8 mouse cellular contexts compared by ENCODE assay signal in the genomic region with DNA sequence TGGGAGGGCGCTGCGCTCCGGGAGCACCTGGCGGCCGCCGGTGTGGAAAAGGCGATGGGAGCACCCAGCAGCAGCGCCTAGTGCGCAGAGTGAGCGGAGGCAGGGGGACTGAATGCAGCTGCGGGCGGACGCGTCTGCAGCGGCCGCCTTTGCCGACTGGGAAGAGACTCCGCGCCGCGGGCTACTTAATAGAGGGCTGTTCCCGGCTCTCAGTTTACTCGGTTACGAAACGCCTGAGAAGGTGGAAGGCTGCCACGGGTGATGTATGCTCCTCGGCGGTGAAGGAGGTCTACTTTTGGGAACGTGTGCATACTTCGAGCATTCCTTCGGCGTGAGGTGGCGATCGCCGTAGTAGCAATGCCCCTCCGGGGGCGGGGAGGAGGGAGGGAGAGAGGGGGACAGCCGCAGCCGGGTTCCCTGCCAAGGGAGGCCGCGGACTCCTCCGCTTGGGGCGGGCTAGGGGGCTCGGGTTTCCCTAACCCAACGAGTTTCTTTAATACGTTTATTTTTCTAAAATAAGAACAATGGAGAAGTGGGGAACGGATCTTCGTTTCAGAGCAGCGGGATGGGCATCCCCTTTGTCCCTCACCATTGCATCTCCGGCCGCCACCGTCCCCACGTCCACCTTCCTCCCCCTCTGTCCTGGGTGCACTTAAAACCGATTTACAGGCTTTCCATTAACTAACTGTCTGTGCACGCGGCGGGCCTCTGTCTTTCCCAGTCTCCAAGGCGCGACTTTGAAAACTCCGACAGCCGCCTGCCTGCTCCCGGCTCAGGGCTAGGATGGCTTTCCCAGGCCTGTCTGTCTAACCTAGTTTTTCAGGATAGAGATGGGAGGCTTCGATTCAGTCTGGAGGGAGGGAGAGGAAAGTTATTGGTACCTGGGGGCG. TPM values are rescaled to one million over a fixed set of nuclear protein-coding genes. Genes with fewer than 3 reads are reported as not detected.
DNase-seq lines count a peak whose midpoint lies in the region; ATAC-seq and TF ChIP-seq lines count a peak whose summit lies in the region.

A gene (minus strand): TSS at position 351 of the 890 bp plus-strand sequence.

- peak; percentile 85 for ATAC-seq in embryonic facial prominence, embryonic 15.5 days (ENCODE audit: insufficient number of reproducible peaks, low FRiP score, low TSS enrichment, low read depth)

- H3K36me3 ChIP-seq in embryonic facial prominence, embryonic 15.5 days: no peaks in the 10 kb centered on the region
- H3K36me3 ChIP-seq in heart, embryonic 10.5 days: no peaks in the 10 kb centered on the region
- H3K36me3 ChIP-seq in thymus, adult 2 months (ENCODE audit: control insufficient read depth, insufficient read depth, low read length): no peaks in the 10 kb centered on the region

- H3K9ac ChIP-seq in embryonic facial prominence, embryonic 15.5 days: peak within 1 kb of the TSS; percentile 50

- H3K9me3 ChIP-seq in embryonic facial prominence, embryonic 15.5 days (replicated peaks): no peaks in the 10 kb centered on the region
- H3K9me3 ChIP-seq in heart, embryonic 10.5 days: peaks cover 4% of the 10 kb centered on the region; the same call in 1 of the 2 replicates

- TF ChIP-seq CTCF in thymus, adult 2 months (IDR thresholded peaks at IDR 0.05; ENCODE audit: borderline replicate concordance, control insufficient read depth, extremely low read depth, insufficient read depth, low read length, poor library complexity): no peak

- peak; percentile 7 for DNase-seq in thymus, postnatal 14 days
- no peak for DNase-seq in thymus, postnatal 25 days
- DNase-seq in heart, embryonic 10.5 days (ENCODE audit: low spot score): peak; percentile 82
- peak; percentile 73 for DNase-seq in kidney, postnatal 10 days
- peak; percentile 88 for DNase-seq in lung, postnatal 25 days (ENCODE audit: low spot score)
- peak; percentile 68 for DNase-seq in skeletal muscle tissue, adult 2 months (ENCODE audit: low read depth, low spot score)
- no peak for DNase-seq in thymus, adult 2 months

- H3K4me2 ChIP-seq in embryonic facial prominence, embryonic 15.5 days (replicated peaks): peak within 1 kb of the TSS; percentile 79

- TF ChIP-seq POLR2A in thymus, adult 2 months (IDR thresholded peaks at IDR 0.05; ENCODE audit: control insufficient read depth, extremely low read depth, insufficient read depth, low read length, poor library complexity): no peak

- WGBS in embryonic facial prominence, embryonic 15.5 days: under 1% methylated on average over 64 of the region's 64 CpGs
- under 1% methylated on average over 64 of the region's 64 CpGs for WGBS in heart, embryonic 10.5 days
- 3% methylated on average over 64 of the region's 64 CpGs for WGBS in thymus, adult 2 months

- H3K27me3 ChIP-seq in embryonic facial prominence, embryonic 15.5 days: peaks cover 10% of the 10 kb centered on the region; the same call in 1 of the 2 replicates
- peaks cover 39% of the 10 kb centered on the region for H3K27me3 ChIP-seq in heart, embryonic 10.5 days (ENCODE audit: insufficient read depth, poor library complexity, severe bottlenecking)
- peaks cover 9% of the 10 kb centered on the region; the same call in 1 of the 2 replicates for H3K27me3 ChIP-seq in thymus, adult 2 months (ENCODE audit: control insufficient read depth, insufficient read depth, low read length)

- peak within 1 kb of the TSS; percentile 86 for H3K27ac ChIP-seq in embryonic facial prominence, embryonic 15.5 days (replicated peaks)
- peak within 1 kb of the TSS; percentile 86 for H3K27ac ChIP-seq in heart, embryonic 10.5 days
- H3K27ac ChIP-seq in thymus, adult 2 months (ENCODE audit: control insufficient read depth, insufficient read depth, low read length): no peak within 1 kb of the TSS

- peak within 1 kb of the TSS; percentile 56 for H3K4me3 ChIP-seq in embryonic facial prominence, embryonic 15.5 days (replicated peaks)
- peak within 1 kb of the TSS; percentile 75 for H3K4me3 ChIP-seq in heart, embryonic 10.5 days
- H3K4me3 ChIP-seq in thymus, adult 2 months (ENCODE audit: control insufficient read depth, insufficient read depth, low read length): no peak within 1 kb of the TSS

- H3K4me1 ChIP-seq in embryonic facial prominence, embryonic 15.5 days: peaks cover 50% of the 10 kb centered on the region
- peaks cover 49% of the 10 kb centered on the region for H3K4me1 ChIP-seq in heart, embryonic 10.5 days
- H3K4me1 ChIP-seq in thymus, adult 2 months (replicated peaks; ENCODE audit: control insufficient read depth, insufficient read depth, low read length): no peaks in the 10 kb centered on the region

RNA-seq across cellular contexts. Expression of the gene that starts here (rescaled TPM):
- 132 and 136 TPM in 2 replicates for polyA plus RNA-seq in embryonic facial prominence, embryonic 15.5 days (2015; fragmentation: Nextera tagmentation; extraction: Ambion mirVana)
- polyA plus RNA-seq in heart, embryonic 10.5 days (2016; fragmentation: Nextera tagmentation; extraction: Ambion mirVana): 8.3 and 11.1 TPM in 2 replicates
- 6.3 and 6.9 TPM in 2 replicates for polyA plus RNA-seq in thymus, adult 2 months (2012; rRNA removed)

Comparison
In these comparisons a context has a peak if more than half of its experiments do, and no peak if none do; other contexts are left out.
1. RNA of the gene that starts here (polyA plus RNA-seq): 132 to 136 TPM in embryonic facial prominence, embryonic 15.5 days; 8.3 to 11.1 TPM in heart, embryonic 10.5 days and 6.3 to 6.9 TPM in thymus, adult 2 months; every median in the first group is over 10 times any median in the second.
2. DNase-seq: peak in thymus, postnatal 14 days (single experiment), heart, embryonic 10.5 days (single experiment), kidney, postnatal 10 days (single experiment), lung, postnatal 25 days (single experiment) and skeletal muscle tissue, adult 2 months (single experiment); none in thymus, postnatal 25 days (single experiment) and thymus, adult 2 months (single experiment).